Mouse (Mus musculus) midbrain, embryonic 11.5 days (tissue): ENCODE measurements around the gene Calcoco1. TPM values are rescaled to one million over a fixed set of nuclear protein-coding genes. Genes with fewer than 3 reads are reported as not detected.

ENCODE experiments used
- ATAC-seq: fragments of 200-750 bp; cut with Nextera tagmentation; 2 replicates; pipeline ENCODE4 v1.8.0; 2017; ENCODE audit warnings: moderate TSS enrichment, moderate library complexity; ENCODE audit not compliant: low FRiP score
- DNase-seq: peaks from one replicate; pipeline ENCODE4 v3.0.0; 2015; ENCODE audit warnings: low spot score; ENCODE audit errors: missing footprints
- H3K27ac ChIP-seq: fragments of 300-500 bp; sonication (generic); 2 replicates; pipeline ENCODE4 v1.5.1; 2014; ENCODE audit warnings: low read depth, low read length
- H3K27me3 ChIP-seq: fragments of 300-500 bp; sonication (generic); 2 replicates; pipeline ENCODE4 v1.6.1; 2014; ENCODE audit warnings: mild to moderate bottlenecking, low read length, moderate library complexity, mixed read lengths; ENCODE audit not compliant: control insufficient read depth, insufficient read depth
- H3K36me3 ChIP-seq: fragments of 300-500 bp; sonication (generic); 2 replicates; pipeline ENCODE4 v1.6.1; 2014; ENCODE audit warnings: mild to moderate bottlenecking, low read length, moderate library complexity, mixed read lengths; ENCODE audit not compliant: control insufficient read depth, insufficient read depth
- H3K4me1 ChIP-seq: fragments of 300-500 bp; sonication (generic); 2 replicates; pipeline ENCODE4 v1.6.1; 2014; ENCODE audit warnings: low read length; ENCODE audit not compliant: control insufficient read depth, insufficient read depth
- H3K4me2 ChIP-seq: fragments of 300-500 bp; sonication (generic); 2 replicates; pipeline ENCODE4 v1.6.1; 2014; ENCODE audit warnings: mild to moderate bottlenecking, moderate library complexity
- H3K4me3 ChIP-seq: fragments of 300-500 bp; sonication (generic); 2 replicates; pipeline ENCODE4 v1.5.1; 2014; ENCODE audit warnings: low read depth, low read length
- H3K9ac ChIP-seq: fragments of 300-500 bp; sonication (generic); 2 replicates; pipeline ENCODE4 v1.6.1; 2014; ENCODE audit warnings: low read length
- H3K9me3 ChIP-seq: fragments of 300-500 bp; sonication (generic); 2 replicates; pipeline ENCODE4 v1.6.1; 2016; ENCODE audit warnings: low read length; ENCODE audit not compliant: control insufficient read depth
- WGBS: fragments of 180-500 bp; shearing (Covaris S2); extraction: QIAGEN DNeasy Blood & Tissue Kit; methylation state at CpG from one replicate; pipeline ENCODE4 v1.1.7; 2014; 5-methylcytosine and 5-hydroxymethylcytosine counted together
- polyA plus RNA-seq: library from polyadenylated mRNA; unstranded; fragments of >200 nt; fragmentation: Nextera tagmentation; extraction: Ambion mirVana; gene quantifications from 2 replicates; pipeline ENCODE4 v1.2.1, GENCODE M21; 2014

Calcoco1 gene
- polyA plus RNA-seq, 1 experiment from 2014 or later = 27.5 TPM

GRCm38 (mm10) chr15:102733759-102734531 lies 12.0 kb upstream of the Calcoco1 start:
- Histone ChIP-seq H3K36me3 (no peaks in the 10 kb centered on the region), H3K27me3 (peaks cover 24% of the 10 kb centered on the region), H3K4me1 (no peaks in the 10 kb centered on the region), H3K9me3 (no peaks in the 10 kb centered on the region), H3K4me3 (no peak overlapping the region), H3K27ac (no peak overlapping the region), H3K9ac (no peak overlapping the region), H3K4me2 (no peak overlapping the region)
- DNase-seq = no peak
- ATAC-seq = no peak
- 89% methylated on average over 28 of the region's 28 CpGs for WGBS

GRCm38 (mm10) chr15:102733233-102733632 lies 11.3 kb upstream of the Calcoco1 start:
- Histone ChIP-seq H3K36me3 (no peaks in the 10 kb centered on the region), H3K4me3 (no peak overlapping the region), H3K27ac (no peak overlapping the region), H3K4me2 (no peak overlapping the region), H3K4me1 (no peaks in the 10 kb centered on the region), H3K9me3 (no peaks in the 10 kb centered on the region), H3K27me3 (peaks cover 24% of the 10 kb centered on the region), H3K9ac (no peak overlapping the region)
- WGBS = 87% methylated on average over 5 of the region's 5 CpGs
- DNase-seq (no peak), ATAC-seq (no peak)

GRCm38 (mm10) chr15:102732406-102732805 lies 10.4 kb upstream of the Calcoco1 start:
- Histone ChIP-seq H3K27ac (no peak overlapping the region), H3K4me2 (no peak overlapping the region), H3K4me3 (no peak overlapping the region), H3K27me3 (peaks cover 22% of the 10 kb centered on the region), H3K4me1 (no peaks in the 10 kb centered on the region), H3K9me3 (no peaks in the 10 kb centered on the region), H3K9ac (no peak overlapping the region), H3K36me3 (no peaks in the 10 kb centered on the region)
- no peak for DNase-seq
- 92% methylated on average over 6 of the region's 6 CpGs for WGBS
- ATAC-seq = no peak

- Histone ChIP-seq H3K9ac (no peak overlapping the region), H3K27me3 (peaks cover 4% of the 10 kb centered on the region; the same call in 1 of the 2 replicates), H3K36me3 (no peaks in the 10 kb centered on the region), H3K4me1 (no peaks in the 10 kb centered on the region), H3K27ac (no peak overlapping the region), H3K4me2 (no peak overlapping the region), H3K4me3 (no peak overlapping the region), H3K9me3 (no peaks in the 10 kb centered on the region)
- DNase-seq = no peak
- no peak for ATAC-seq
- 79% methylated on average over 2 of the region's 2 CpGs for WGBS
Observed at GRCm38 (mm10) chr15:102727951-102728350, 6.0 kb upstream of the Calcoco1 start.

GRCm38 (mm10) chr15:102723358-102724135 lies 1.6 kb upstream of the Calcoco1 start:
- H3K4me2 ChIP-seq = no peak overlapping the region
- no peaks in the 10 kb centered on the region for H3K27me3 ChIP-seq
- no peak overlapping the region for H3K9ac ChIP-seq
- WGBS = 84% methylated on average over 10 of the region's 10 CpGs
- H3K27ac ChIP-seq = no peak overlapping the region
- H3K9me3 ChIP-seq = no peaks in the 10 kb centered on the region
- H3K4me3 ChIP-seq = no peak overlapping the region
- ATAC-seq = no peak
- DNase-seq = no peak
- H3K4me1 ChIP-seq = peaks cover 2% of the 10 kb centered on the region; the same call in 1 of the 2 replicates
- H3K36me3 ChIP-seq = no peaks in the 10 kb centered on the region

GRCm38 (mm10) chr15:102722500-102722931 lies 538 bp upstream of the Calcoco1 start:
- H3K36me3 ChIP-seq = no peaks in the 10 kb centered on the region; the same call in 1 of the 2 replicates
- no peaks in the 10 kb centered on the region for H3K27me3 ChIP-seq
- no peak overlapping the region for H3K27ac ChIP-seq
- H3K4me2 ChIP-seq = peak overlapping the region; percentile 44
- H3K9me3 ChIP-seq = no peaks in the 10 kb centered on the region
- no peak overlapping the region for H3K9ac ChIP-seq
- DNase-seq = no peak
- WGBS = 51% methylated on average over 4 of the region's 4 CpGs
- H3K4me1 ChIP-seq = peaks cover 2% of the 10 kb centered on the region; the same call in 1 of the 2 replicates
- peak overlapping the region; percentile 60; the same call in 1 of the 2 replicates for H3K4me3 ChIP-seq
- peak; percentile 5; the same call in 1 of the 2 replicates for ATAC-seq

DNA sequence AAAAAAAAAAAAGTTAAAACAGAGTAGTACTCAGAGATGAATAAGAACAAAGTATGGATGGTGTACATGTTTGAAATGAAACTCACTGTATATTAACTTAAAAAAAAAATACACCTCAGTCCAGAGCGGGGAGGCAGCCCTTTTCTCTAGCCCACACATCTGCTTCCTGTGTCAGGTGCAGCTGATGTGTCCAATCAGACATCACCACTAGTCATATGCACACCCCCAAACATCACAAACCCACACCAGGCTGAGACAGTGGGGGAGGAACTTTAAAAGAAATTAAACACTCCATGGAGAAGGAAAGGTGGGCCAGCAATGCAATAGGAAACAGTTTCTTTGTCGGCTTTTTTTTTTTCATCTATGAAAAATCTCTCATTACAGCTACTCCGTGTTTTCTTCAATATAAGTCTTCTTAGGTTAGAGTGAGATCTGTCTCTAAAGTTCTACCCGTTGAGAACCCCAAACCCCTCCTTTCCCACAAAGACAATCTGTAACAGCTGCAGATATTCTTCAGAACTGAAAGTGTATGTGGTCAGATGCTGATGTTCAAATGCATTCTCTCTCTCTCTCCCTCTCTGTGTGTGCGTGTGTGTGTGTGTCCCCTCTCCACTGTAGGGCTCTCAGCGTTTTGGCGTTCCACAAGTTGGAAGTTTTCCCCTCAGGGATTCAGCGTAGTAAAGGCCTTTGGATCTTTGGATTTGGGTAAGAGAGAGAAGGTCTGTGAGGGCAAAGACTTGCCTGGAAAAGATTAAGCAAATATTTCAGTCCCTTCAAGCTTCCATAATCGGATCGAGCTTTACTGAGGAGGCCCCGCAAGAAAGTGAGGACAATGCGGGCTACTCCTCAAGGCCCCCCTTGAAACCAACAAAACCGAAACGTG lies 721 bp downstream of the Calcoco1 start:
- 23% methylated on average over 14 of the region's 14 CpGs for WGBS
- no peaks in the 10 kb centered on the region; the same call in 1 of the 2 replicates for H3K36me3 ChIP-seq
- peak overlapping the region; percentile 56 for H3K4me2 ChIP-seq
- H3K27ac ChIP-seq = no peak overlapping the region
- no peak for ATAC-seq
- H3K27me3 ChIP-seq = no peaks in the 10 kb centered on the region
- peak overlapping the region; percentile 60 for H3K9ac ChIP-seq
- DNase-seq = peak; percentile 88
- peaks cover 2% of the 10 kb centered on the region; the same call in 1 of the 2 replicates for H3K4me1 ChIP-seq
- H3K4me3 ChIP-seq = peak overlapping the region; percentile 60
- no peaks in the 10 kb centered on the region for H3K9me3 ChIP-seq

- Histone ChIP-seq H3K4me3 (no peak overlapping the region), H3K4me2 (no peak overlapping the region), H3K27me3 (no peaks in the 10 kb centered on the region), H3K4me1 (peaks cover 2% of the 10 kb centered on the region; the same call in 1 of the 2 replicates), H3K9ac (no peak overlapping the region), H3K36me3 (no peaks in the 10 kb centered on the region; the same call in 1 of the 2 replicates), H3K9me3 (no peaks in the 10 kb centered on the region), H3K27ac (no peak overlapping the region)
- DNase-seq (no peak), ATAC-seq (no peak)
- WGBS = 75% methylated on average over 12 of the region's 12 CpGs
Observed at GRCm38 (mm10) chr15:102716132-102716531, 5.8 kb downstream of the Calcoco1 start.
